Mouse (Mus musculus): ENCODE data around the gene Ghitm. TPM values are rescaled to one million over a fixed set of nuclear protein-coding genes. Genes with fewer than 3 reads are reported as not detected.
"Not testable (repeated sequence)": the region's sequence is repeated elsewhere in the genome, so short reads cannot be mapped to it uniquely, and the experiment has no call there.

The Ghitm gene
- total RNA-seq (2021) = 100 to 1,000 TPM; 653 to 717 TPM
- long read RNA-seq, experiment 1, transcript Ghitm-202 (9 exons, 3,188 nt) = major isoform, 686 of 874 reads
- long read RNA-seq, experiment 1, transcript Ghitm-201 (9 exons, 2,573 nt) = minor isoform, 51 of 874 reads
- long read RNA-seq, experiment 1, partial matches to known transcripts = 79 of 874 reads
- long read RNA-seq, experiment 1, other reads (novel, unspliced or antisense) = 58 of 874 reads
- long read RNA-seq, experiment 2, transcript Ghitm-202 (9 exons, 3,188 nt) = major isoform, 398 of 505 reads
- long read RNA-seq, experiment 2, transcript Ghitm-201 (9 exons, 2,573 nt) = minor isoform, 16 of 505 reads
- long read RNA-seq, experiment 2, partial matches to known transcripts = 73 of 505 reads
- long read RNA-seq, experiment 2, other reads (novel, unspliced or antisense) = 18 of 505 reads

DNA sequence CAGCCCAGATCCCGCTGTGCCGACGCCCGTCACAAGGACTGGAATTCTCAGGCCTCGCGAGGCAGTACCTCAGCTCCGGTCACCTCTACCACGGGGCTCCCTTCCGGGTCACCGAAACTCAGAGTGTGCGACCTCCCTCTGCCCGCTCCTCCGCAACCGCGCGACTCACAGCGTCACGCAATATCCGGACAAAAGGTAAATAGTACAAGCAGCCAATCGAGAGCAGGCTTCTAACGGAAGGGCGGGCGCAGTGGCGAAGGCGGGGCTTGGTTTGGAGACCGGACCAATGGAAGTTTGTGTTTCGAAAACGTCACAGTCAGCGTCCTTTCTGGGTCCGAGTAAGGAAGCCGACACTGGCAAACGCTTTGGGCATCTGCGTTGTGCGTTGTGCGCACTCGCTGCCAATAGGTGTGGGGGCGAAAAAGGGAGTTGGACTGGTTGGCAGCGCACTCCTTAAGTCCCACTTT, at the start of gene Ghitm:
Ghitm (minus strand) TSS at position 146 of the 467 bp plus-strand sequence.
- DNase-seq = peak; percentile 98 to 99

DNA sequence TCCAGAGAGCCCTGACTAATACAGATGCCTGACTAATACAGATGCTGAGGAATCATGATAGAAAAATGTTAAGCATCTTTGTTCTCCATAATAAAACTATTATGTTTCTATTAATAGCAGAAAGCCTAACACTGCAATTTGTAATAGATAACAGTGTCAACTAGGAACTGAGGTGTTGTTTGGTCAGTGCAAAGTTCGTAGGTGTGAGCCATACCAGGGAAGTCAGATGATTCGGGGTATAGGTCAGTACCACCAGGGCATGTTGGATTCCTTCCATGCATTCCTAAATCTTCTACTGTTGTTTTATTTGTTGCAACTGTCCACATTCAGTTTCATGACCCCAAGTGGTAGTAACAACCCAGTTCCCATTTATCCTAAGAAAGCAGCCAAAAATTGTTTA, 49.8 kb upstream of the Ghitm start:
- no peak for DNase-seq

DNA sequence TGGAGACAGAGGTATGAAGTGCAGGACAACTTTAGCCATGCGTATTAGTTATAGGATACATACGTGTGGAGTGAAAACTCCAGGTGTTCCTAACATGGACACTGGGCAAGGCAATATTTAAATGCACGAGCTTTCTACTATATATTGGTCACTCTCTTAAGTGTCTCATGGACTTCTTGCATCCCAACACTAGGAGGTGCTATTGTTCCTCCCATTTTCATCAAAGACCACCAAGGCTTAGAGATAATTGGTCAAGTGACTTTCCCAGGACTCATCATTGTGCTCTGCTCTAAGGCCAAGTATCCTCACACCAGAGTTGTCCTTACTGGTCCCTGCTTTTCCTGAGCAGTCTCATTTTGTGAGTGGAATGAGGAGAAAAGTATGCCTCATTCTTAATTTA, 39.4 kb upstream of the Ghitm start:
- DNase-seq = no peak

DNA sequence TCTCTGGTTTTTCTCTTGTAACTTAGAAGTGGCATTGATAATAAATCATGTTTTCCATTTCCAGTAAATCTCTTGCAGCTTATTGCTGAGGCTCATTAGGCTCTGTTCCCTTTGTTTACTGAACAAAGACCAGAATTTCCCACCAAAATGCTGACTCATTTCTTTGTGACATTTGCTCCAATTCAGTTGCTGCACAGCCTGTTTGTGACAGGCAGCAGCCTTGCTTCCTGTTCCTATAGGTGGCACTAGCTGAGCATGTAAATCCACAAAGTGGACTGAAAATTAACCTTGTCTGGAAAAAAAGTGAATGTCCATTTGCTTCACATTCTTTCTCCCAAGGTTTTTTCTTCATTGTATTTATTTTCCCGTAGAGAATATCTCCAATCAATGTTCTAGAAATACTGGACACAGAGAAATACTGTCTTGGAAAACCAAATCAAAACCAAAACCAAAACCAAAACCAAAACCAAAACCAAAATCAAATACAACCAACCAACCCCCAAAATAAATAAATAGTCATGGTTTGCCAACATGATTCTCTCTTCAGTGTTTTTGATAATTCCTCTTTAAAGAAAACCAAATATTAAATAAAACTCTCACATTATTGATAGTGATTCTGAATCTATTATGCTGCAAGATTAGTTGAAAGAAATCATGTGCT, 30.3 kb upstream of the Ghitm start:
- peak in 1 of 2 experiments; percentile 36 for DNase-seq

DNA sequence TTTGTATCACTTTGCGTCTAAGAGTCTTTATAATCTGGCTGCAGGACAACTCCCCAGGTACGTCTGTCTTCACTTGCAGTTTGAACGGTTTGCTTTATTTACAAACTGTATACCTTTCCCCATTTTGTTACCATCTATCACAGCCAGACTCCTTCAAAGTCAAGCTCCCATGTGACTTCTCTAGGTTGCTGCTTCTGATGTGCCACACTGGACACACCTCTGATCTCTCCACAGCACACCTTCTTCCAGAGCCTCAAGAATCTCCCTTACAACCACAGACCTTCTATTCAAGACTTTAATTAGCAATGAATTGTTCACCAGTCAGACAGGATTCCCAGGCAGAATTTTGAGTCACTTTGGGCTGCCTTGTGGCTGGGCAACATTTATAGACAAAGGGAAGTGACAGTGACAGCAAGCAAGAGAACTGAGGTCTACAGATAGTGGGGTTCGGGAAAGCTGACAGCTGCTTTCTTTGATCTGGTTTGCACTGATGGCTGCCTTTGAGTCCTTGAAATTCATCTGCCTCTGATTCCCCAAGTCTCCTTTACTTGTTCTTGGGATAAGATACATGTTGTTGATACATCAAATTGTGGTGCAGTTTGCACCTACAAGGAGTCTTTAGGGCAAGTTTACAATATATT, 29.4 kb upstream of the Ghitm start:
- no peak for DNase-seq

DNA sequence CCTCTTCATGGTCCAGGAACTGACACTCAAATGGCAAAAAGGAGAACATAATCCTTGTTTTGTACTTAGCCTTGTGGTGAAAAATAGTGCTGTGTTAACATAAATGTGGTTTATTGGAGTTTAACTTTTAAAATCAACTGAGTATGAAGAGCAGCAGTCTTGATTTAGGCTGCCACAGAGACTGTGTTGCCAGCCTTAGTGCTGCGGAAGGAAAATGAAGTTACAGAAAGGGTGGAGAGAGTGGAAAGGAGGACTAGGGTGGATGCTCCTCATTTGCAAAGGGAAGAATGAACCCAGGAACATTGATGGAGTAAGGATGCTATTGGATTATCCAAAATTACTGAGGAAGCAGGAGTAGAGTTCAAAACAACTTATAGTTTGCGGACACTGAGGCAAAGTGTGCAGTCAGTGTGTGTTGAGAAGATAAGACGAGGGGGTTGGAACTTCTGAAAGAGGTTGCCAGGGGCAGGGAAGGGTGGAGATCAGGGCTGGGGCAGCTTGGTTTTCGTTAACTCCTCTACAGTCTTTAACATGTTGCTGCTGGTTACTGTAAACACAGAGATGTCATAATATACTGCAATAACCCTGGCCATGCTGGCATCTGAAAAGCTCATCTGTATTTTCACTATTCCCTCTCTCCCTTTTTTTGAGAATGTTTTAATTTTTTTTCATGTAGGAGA, 28.3 kb upstream of the Ghitm start:
- no peak for DNase-seq

DNA sequence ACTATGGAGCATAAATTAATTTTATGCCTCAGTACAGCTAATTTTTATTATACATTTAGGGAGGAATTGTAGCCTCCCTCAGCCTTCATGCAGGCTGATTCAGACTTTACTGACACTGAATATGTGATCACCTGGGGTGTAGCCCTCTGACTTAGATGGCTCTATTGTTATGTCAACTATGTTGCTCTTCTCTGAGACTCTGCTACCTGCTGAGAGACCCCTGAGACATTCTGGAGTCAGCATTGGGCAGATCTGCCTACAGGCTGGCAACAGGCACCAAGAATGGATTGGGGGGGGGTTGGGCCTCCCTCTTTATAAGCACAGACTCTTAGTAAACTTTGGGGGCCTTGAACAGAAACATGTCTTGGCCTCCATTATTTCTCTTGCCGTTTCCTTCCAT, 19.3 kb upstream of the Ghitm start:
- no peak for DNase-seq

DNA sequence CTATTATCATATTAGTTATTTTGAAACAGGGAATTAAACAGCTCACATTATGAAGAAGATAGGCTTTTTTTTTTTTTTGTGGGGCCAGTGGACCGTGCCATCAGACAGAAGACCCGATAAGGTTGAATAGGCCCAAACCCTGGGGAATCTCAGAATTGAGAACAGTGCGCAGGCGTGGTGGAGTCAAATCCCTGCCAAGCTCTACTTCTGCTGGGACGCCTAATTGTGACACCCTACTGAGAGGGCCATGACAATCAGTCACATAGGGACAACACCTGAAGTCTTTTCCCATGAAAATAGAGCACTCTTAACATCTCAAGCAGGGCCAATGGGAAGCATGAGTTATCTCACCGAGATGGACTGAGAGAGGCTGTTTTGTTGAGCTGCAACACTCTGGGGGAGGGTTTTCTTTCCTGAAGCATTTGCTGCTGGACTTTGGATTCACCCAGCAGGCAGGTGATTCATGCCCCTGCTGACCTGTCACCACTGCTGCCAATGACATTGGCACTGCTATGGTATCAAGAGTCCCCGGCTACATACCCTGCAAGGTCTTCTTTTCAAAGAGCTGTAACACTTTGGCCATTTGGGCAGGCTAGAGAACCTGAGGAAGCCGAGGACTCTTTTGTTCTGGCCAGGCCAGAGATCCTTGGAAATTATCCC, 4.1 kb upstream of the Ghitm start:
- no peak for DNase-seq

DNA sequence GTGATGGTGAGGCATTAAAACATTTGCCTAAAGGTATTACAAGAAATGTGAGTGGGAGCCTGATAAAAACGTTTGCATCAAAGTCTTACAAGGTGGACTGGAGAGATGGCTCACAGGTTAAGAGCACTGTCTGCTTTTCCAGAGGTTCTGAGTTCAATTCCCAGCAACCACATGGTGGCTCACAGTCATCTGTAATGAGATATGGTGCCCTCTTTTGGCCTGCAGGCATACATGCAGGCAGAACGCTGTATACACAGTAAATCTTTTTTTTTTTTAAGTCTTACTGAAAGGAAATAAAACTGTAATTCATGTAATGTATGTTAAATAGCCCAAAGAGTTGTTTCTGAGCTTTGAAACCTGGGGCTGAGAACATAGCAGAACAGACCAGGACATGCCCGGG, 2.5 kb upstream of the Ghitm start:
- DNase-seq = not testable (repeated sequence)

DNA sequence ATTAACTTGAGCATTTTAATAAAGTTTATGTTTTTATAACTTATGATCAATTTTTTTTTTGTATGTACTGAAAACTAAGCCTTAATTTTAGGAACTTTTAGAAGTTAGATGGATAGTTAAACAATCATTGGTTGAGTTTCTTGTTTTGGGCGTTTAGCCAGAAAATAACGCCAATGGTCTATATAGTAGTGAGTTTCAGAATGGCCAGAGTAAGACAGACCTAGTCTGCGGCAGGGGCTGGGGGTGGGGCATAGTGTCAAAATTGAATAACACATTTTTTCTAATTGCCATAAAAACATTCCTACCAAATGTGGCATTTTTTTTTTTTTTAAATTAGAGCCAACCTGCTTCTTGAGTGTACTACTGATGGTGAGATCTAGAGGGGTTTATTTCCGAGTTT, 1.0 kb upstream of the Ghitm start:
- no peak for DNase-seq

DNA sequence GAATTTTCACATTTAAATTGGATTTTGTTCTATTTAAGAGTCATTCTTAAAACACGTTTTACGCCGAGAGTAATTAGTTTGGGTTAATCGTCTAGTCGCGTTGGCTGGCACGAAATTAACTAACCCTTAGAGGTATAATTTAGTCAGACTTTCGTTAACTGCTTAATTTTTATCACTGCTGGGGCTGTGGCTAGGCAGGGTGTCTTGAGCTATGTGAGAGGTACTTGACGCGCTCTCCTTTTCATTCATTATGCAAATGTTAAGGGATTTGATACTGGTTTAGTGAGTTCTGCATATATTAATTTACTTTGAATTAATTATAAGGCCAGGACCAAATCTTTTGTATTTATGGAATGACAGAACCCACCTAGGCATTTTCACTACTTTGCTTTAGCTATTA, 599 bp upstream of the Ghitm start:
- no peak for DNase-seq

DNA sequence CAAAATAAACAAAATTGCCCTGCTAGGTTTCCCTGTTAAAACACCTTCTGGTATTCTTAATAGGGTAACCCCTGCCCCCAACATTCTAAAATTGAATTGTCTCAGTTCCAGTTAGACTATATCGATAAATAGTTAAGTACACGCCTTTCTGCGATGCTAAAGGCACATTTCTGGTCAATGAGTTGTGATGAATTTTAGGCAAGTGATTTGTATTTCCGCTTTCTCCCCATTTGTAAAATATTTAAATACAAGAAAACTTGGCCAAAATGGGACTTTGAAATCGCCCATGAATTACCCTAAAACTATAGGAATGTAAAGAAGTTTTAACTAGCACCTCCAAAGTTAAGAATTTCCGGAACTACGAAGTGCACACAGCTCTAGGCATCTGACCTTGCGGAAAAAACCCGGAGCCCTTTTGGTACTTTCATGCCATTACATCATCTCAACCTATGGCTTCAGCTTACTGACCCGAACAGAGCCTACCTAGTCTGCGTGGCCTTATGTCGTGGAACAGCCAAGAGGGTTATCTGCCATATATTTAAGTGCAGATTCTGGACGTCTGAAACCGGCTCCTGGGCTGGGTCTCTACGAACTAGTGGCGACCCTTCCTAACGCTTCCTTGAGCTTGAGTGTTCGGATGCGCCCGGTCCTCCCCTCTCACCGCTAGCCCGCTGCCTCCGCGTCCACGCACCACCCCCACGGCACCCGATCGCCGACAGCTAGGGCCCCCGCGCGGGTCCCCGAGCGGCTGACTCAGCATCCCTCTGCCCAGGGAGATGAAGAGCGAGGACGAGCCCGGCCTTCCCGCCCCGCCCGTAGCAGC, 557 bp downstream of the Ghitm start:
- no peak for DNase-seq

DNA sequence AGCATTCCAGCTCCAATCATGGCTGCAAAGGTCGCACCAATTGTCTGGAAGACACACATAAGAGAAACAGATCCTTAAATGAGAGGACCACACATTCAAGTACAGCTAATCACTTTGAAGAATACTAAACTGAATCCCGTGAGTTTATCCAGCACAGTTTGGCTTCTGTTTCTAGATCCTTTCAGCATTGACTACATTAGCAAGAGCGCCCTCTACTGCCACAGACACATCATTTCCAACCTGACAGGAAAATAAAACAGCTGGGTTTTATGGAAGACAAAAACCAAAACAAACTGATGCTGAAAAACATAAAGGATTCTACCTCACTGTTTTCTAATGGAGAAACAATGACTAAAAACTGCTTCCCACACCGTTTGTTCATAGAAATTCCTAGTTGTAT, 7.4 kb downstream of the Ghitm start:
- peak; percentile 20 to 48 for DNase-seq

DNA sequence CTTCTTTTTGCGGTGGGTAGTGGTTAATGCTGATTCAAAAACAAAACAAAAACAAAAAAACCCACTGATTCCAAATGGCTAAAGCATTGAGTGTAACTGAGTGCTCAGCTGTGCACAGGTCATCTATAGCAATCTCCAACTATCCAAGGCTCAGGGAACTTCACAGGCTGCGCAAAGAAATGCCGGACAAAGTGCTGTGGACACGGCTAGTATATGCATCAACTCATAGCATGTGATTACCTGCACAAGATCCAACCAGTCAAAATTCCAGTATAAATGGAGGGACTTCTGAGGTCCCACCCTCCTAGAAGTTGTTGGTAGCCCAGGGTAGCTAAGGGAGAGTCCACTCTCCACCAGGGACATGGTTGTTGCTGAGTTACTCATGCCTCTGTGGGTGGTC, 15.8 kb downstream of the Ghitm start:
- DNase-seq = no peak

DNA sequence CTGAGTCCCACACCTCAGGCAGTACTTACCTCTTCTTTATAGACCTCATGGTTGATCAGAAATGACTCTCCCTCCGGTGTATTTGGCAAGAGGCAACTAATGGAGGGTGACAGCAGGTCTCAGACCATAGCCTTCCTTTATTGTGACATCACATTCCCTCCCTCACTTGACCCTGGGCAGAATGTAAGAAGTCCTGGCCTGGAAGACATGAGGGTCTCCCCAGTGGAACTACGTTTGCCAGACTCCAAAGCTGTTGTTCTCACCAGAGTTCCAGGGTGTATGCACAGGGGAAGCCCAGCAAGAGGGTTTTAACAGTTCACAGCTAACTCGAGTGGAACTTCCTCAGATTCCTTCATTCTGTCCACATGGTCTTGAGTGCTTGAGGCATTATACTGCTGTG, 21.1 kb downstream of the Ghitm start, which contains the start of gene 2610528A11Rik:
2610528A11Rik (minus strand) TSS at position 101 of the 400 bp plus-strand sequence.
- no peak for DNase-seq

DNA sequence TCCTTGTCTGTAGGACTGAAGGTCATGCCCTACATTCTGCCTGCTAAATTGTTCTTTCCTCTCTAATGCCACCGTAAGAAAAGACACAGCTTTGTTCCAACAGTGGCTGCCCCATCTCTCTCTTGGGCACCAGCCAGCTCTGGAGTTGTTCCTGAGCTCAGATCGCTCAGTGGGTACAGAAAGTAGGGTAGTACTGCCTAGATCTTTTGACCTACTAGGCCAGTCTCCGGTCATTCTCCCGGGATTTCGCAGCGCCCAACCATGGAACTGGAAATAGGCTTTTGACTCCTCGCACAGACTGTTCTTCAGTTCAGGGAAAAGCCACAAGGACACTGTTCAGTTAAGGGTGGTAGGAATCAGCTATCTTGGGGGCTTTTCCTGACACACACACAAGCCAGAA, 22.1 kb downstream of the Ghitm start:
- DNase-seq = peak in 1 of 2 experiments; percentile 9

DNA sequence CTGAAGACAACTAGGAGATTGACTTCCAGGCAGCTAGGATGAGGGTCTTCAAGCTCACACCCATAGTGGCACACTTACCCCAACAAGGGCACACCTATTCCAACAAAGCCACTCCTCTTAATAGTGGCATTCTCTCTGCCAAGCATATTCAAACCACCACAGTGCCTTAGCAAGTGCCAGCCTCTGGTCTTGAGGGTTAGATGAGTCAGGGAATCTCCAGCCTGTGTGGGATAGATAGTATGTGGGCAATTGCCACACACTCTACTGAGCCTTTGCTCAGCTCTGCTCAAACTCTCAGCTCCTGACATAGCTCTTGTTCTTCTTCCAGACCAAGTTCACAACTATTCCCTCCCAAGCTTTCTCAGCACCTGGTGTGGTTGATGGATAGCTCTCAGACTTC, 23.7 kb downstream of the Ghitm start:
- no peak for DNase-seq

DNA sequence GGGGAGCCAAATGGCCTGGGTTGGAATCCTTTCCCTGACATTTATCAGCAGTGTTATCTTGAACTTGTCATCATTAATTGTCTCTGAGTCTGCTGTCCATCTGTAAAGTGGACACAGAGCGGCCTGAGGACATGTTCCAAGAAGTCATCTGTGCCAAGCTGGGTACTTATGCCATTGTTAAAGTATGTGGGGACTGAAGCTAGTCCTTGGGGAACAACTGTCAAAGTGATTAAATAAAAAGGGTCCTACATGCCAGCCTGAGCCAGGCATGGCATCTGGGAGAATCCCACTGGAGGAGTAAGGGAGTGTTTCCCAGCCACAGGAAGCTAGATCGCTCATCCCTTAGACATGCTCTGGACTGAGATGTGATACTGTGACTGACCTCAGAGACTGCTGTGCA, 24.6 kb downstream of the Ghitm start:
- no peak for DNase-seq

DNA sequence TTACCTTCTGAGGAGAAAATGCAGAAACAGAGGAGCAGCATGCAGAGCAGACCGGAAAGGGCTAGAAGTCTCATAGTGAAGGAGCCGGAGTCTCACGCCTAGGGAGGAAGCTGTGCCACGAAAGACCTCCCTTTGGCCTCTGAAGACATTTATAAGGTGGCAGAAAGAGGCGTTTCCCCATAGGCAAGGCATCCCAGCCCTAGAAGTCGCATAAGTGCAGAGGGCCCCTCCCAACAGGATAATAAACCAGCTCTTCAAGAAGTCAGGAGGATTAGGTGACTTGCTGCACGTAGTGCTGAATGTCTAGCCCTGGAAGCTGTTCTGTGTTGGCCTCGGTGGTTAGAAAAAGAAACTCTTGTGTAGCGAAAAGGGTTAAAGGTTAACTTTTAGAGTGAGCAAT, 25.1 kb downstream of the Ghitm start:
- DNase-seq = no peak

DNA sequence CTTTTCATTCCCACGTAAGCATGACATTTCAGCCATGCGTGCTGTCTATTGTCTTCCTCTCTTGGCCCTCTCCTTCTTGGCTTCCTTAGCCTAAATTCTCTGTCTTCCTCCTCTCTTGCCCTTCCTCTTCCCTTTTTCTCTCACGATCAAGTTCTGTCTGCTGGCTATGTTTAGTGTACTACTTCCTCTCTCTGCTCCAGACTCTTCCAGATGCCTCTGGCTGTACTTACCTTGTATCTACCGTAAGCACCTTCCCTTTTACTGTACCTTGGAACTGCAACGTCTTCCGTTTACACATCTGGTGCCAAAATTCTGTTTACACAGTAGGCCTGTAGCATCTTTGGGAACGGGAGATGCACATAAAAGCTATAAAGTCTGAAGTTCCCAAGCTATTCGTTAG, 25.6 kb downstream of the Ghitm start:
- no peak for DNase-seq

DNA sequence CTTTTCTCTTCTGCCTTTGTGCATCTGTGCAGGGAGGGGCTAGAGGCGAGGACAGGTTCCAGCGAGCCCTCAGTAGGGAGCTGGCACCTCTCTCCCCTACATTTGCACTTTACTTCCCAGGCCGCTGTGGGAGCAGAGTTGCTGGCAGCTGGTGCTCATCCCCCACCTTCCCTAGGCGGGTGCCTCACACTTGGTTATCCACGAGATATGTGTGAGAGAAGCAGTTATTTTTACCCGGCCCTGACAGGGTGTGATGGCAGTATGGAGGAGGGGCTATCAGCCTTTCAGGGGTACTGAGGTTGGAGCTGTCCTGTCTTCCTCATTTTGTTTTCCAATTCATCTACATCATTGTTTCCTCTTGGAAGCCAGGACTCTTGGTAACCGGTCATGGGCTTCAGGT, 29.2 kb downstream of the Ghitm start:
- DNase-seq = peak in 1 of 2 experiments; percentile 8

All from heart, adult 18-20 months (tissue).